In genomic region chr9:65432236-65432635, GRCm38 (mm10) we compare ENCODE assay signal across 9 mouse cellular contexts. TPM values are rescaled to one million over a fixed set of nuclear protein-coding genes. Genes with fewer than 3 reads are reported as not detected.
A peak's percentile ranks its signal among the peaks of the same experiment; 100 is the strongest.
DNase-seq lines count a peak whose midpoint lies in the region; ATAC-seq and TF ChIP-seq lines count a peak whose summit lies in the region.
"Had no signal": no experiment of that assay in that cellular context is flagged by ENCODE, and none has a peak within 500 bp of the region (broad histone marks: within the 10 kb centered on the region; RNA-seq: fewer than 3 reads in every experiment).

No protein-coding gene starts in this region.

- no peak overlapping the region for H3K9ac ChIP-seq in kidney, embryonic 16.5 days (replicated peaks; ENCODE audit: low read length)
- no peak overlapping the region for H3K9ac ChIP-seq in forebrain, postnatal 0 days
- H3K9ac ChIP-seq in hindbrain, postnatal 0 days (replicated peaks; ENCODE audit: low read length), result no peak overlapping the region

- no peak overlapping the region for H3K27ac ChIP-seq in kidney, embryonic 16.5 days (ENCODE audit: low read length)
- no peak overlapping the region for H3K27ac ChIP-seq in forebrain, postnatal 0 days (ENCODE audit: low read depth, low read length)
- H3K27ac ChIP-seq in hindbrain, postnatal 0 days, result no peak overlapping the region

- H3K27me3 ChIP-seq in kidney, embryonic 16.5 days (ENCODE audit: insufficient read depth, low read length), result no peaks in the 10 kb centered on the region
- no peaks in the 10 kb centered on the region for H3K27me3 ChIP-seq in forebrain, postnatal 0 days (ENCODE audit: insufficient read depth, low read length)
- H3K27me3 ChIP-seq in hindbrain, postnatal 0 days (ENCODE audit: insufficient read depth, low read length), result no peaks in the 10 kb centered on the region

- peaks cover 8% of the 10 kb centered on the region for H3K4me1 ChIP-seq in kidney, embryonic 16.5 days (ENCODE audit: insufficient read depth, low read length)
- H3K4me1 ChIP-seq in forebrain, postnatal 0 days (ENCODE audit: insufficient read depth), result peaks cover 4% of the 10 kb centered on the region
- peaks cover 4% of the 10 kb centered on the region; the same call in 1 of the 2 replicates for H3K4me1 ChIP-seq in hindbrain, postnatal 0 days (ENCODE audit: insufficient read depth, low read length)

- peak; percentile 91 for DNase-seq in kidney, adult 18-20 months
- DNase-seq in c-Kit-positive CD71-positive TER-119-negative erythroid progenitor cells, embryonic 14.5 days (ENCODE audit: low read depth), result peak; percentile 72
- peak; percentile 91 for DNase-seq in forebrain, postnatal 0 days
- peak; percentile 88 for DNase-seq in hindbrain, postnatal 0 days (ENCODE audit: low spot score)
- peak; percentile 78 to 85 for DNase-seq in left cerebral cortex, postnatal 36 days (ENCODE audit: low spot score in 2 of 2)
- DNase-seq in testis, postnatal 14 days (ENCODE audit: low spot score), result peak; percentile 81

- H3K4me2 ChIP-seq in kidney, embryonic 16.5 days (replicated peaks; ENCODE audit: low read depth, low read length), result no peak overlapping the region
- H3K4me2 ChIP-seq in forebrain, postnatal 0 days (ENCODE audit: low read depth), result no peak overlapping the region
- H3K4me2 ChIP-seq in hindbrain, postnatal 0 days (ENCODE audit: low read depth, low read length), result no peak overlapping the region

- peak; percentile 92 for TF ChIP-seq CTCF in forebrain, postnatal 0 days (IDR thresholded peaks at IDR 0.05; ENCODE audit: low read depth)
- peak; percentile 93 for TF ChIP-seq CTCF in hindbrain, postnatal 0 days (IDR thresholded peaks at IDR 0.05; ENCODE audit: low read depth)

- H3K9me3 ChIP-seq in kidney, embryonic 16.5 days (ENCODE audit: low read length), result no peaks in the 10 kb centered on the region
- no peaks in the 10 kb centered on the region for H3K9me3 ChIP-seq in forebrain, postnatal 0 days (ENCODE audit: low read length)
- no peaks in the 10 kb centered on the region for H3K9me3 ChIP-seq in hindbrain, postnatal 0 days (ENCODE audit: low read length)

- ATAC-seq in kidney, embryonic 16.5 days (ENCODE audit: low FRiP score, low TSS enrichment), result no peak
- peak; percentile 34 for ATAC-seq in forebrain, postnatal 0 days
- peak; percentile 59 for ATAC-seq in hindbrain, postnatal 0 days
- ATAC-seq in neutrophil, adult 5-6 weeks (ENCODE audit: extremely low read depth, insufficient number of reproducible peaks, low FRiP score, poor library complexity, severe bottlenecking), result peak; percentile 58; the same call in 1 of the 2 replicates

- H3K4me3 ChIP-seq in kidney, embryonic 16.5 days (ENCODE audit: low read length), result no peak overlapping the region
- no peak overlapping the region for H3K4me3 ChIP-seq in forebrain, postnatal 0 days (ENCODE audit: low read depth, low read length)
- no peak overlapping the region for H3K4me3 ChIP-seq in hindbrain, postnatal 0 days (ENCODE audit: low read length)
- H3K4me3 ChIP-seq: erythroblast, embryonic 14.5 days had no signal

- intact Hi-C loops in left cerebral cortex, postnatal 36 days (cut with DNase I), result loop anchor here (1.0 to 5.0 kb wide), 2 partner anchors 39 to 60 kb away; no protein-coding TSS in a partner anchor

- no peaks in the 10 kb centered on the region for H3K36me3 ChIP-seq in kidney, embryonic 16.5 days (ENCODE audit: insufficient read depth, low read length)
- H3K36me3 ChIP-seq in forebrain, postnatal 0 days (ENCODE audit: insufficient read depth), result no peaks in the 10 kb centered on the region
- H3K36me3 ChIP-seq in hindbrain, postnatal 0 days (ENCODE audit: insufficient read depth, low read length), result no peaks in the 10 kb centered on the region

- WGBS in kidney, embryonic 16.5 days, result under 1% methylated on average over 3 of the region's 3 CpGs
- 1% methylated on average over 3 of the region's 3 CpGs for WGBS in forebrain, postnatal 0 days
- WGBS in hindbrain, postnatal 0 days, result 3% methylated on average over 3 of the region's 3 CpGs

RNA-seq across cellular contexts. Expression of gene Mtfmt, which starts 3.3 kb away (rescaled TPM):
- 23.0 and 25.1 TPM in 2 replicates for polyA plus RNA-seq in kidney, embryonic 16.5 days (2015; fragmentation: Nextera tagmentation; extraction: Ambion mirVana)
- total RNA-seq in forebrain, postnatal 0 days (2014; rRNA removed), result 18.1 and 19.3 TPM in 2 replicates
- 13.7 and 19.0 TPM in 2 replicates for polyA plus RNA-seq in forebrain, postnatal 0 days (2015; fragmentation: Nextera tagmentation; extraction: Ambion mirVana)
- 11.8 and 19.0 TPM in 2 replicates for total RNA-seq in hindbrain, postnatal 0 days (2014; rRNA removed)
- 16.4 and 18.9 TPM in 2 replicates for polyA plus RNA-seq in hindbrain, postnatal 0 days (2015; fragmentation: Nextera tagmentation; extraction: Ambion mirVana)
- 10 to 100 TPM; 16.6 to 19.0 TPM for total RNA-seq in left cerebral cortex, postnatal 36 days (2021)
- 15.5 and 17.3 TPM in 2 replicates for total RNA-seq in neutrophil, adult 5-6 weeks (2017)

RNA-seq across cellular contexts. Expression of gene Slc51b, which starts 9.5 kb away (rescaled TPM):
- polyA plus RNA-seq in kidney, embryonic 16.5 days (2015; fragmentation: Nextera tagmentation; extraction: Ambion mirVana), result 6.4 and 8.1 TPM in 2 replicates
- not detected in 2 replicates for total RNA-seq in forebrain, postnatal 0 days (2014; rRNA removed)
- polyA plus RNA-seq in forebrain, postnatal 0 days (2015; fragmentation: Nextera tagmentation; extraction: Ambion mirVana), result not detected in 2 replicates
- not detected in 2 replicates for total RNA-seq in hindbrain, postnatal 0 days (2014; rRNA removed)
- not detected in 2 replicates for polyA plus RNA-seq in hindbrain, postnatal 0 days (2015; fragmentation: Nextera tagmentation; extraction: Ambion mirVana)
- not detected for total RNA-seq in left cerebral cortex, postnatal 36 days (2021)
- not detected in 2 replicates for total RNA-seq in neutrophil, adult 5-6 weeks (2017)
- polyA plus RNA-seq: erythroblast, embryonic 14.5 days had no signal

RNA-seq across cellular contexts. Expression of gene Spg21, which starts 28.5 kb away (rescaled TPM):
- polyA plus RNA-seq in kidney, embryonic 16.5 days (2015; fragmentation: Nextera tagmentation; extraction: Ambion mirVana), result 112 and 121 TPM in 2 replicates
- 62.0 and 92.1 TPM in 2 replicates for total RNA-seq in forebrain, postnatal 0 days (2014; rRNA removed)
- polyA plus RNA-seq in forebrain, postnatal 0 days (2015; fragmentation: Nextera tagmentation; extraction: Ambion mirVana), result 121 and 133 TPM in 2 replicates
- 71.6 and 72.1 TPM in 2 replicates for total RNA-seq in hindbrain, postnatal 0 days (2014; rRNA removed)
- polyA plus RNA-seq in hindbrain, postnatal 0 days (2015; fragmentation: Nextera tagmentation; extraction: Ambion mirVana), result 91.9 and 99.3 TPM in 2 replicates
- total RNA-seq in left cerebral cortex, postnatal 36 days (2021), result 10 to 100 TPM; 27.4 to 30.8 TPM
- 45.2 and 51.7 TPM in 2 replicates for total RNA-seq in neutrophil, adult 5-6 weeks (2017)

RNA-seq across cellular contexts. Expression of gene Rasl12, which starts 33.9 kb away (rescaled TPM):
- polyA plus RNA-seq in kidney, embryonic 16.5 days (2015; fragmentation: Nextera tagmentation; extraction: Ambion mirVana), result 15.0 and 18.0 TPM in 2 replicates
- total RNA-seq in forebrain, postnatal 0 days (2014; rRNA removed), result 7.5 and 8.2 TPM in 2 replicates
- 4.2 and 4.6 TPM in 2 replicates for polyA plus RNA-seq in forebrain, postnatal 0 days (2015; fragmentation: Nextera tagmentation; extraction: Ambion mirVana)
- 6.2 and 7.0 TPM in 2 replicates for total RNA-seq in hindbrain, postnatal 0 days (2014; rRNA removed)
- 4.0 and 4.7 TPM in 2 replicates for polyA plus RNA-seq in hindbrain, postnatal 0 days (2015; fragmentation: Nextera tagmentation; extraction: Ambion mirVana)
- 1 to 10 TPM; 3.4 to 3.5 TPM for total RNA-seq in left cerebral cortex, postnatal 36 days (2021)
- total RNA-seq in neutrophil, adult 5-6 weeks (2017), result not detected in 2 replicates

RNA-seq across cellular contexts. Expression of gene Kbtbd13, which starts 40.8 kb away (rescaled TPM):
- polyA plus RNA-seq in kidney, embryonic 16.5 days (2015; fragmentation: Nextera tagmentation; extraction: Ambion mirVana), result 2.2 and 2.6 TPM in 2 replicates
- total RNA-seq in forebrain, postnatal 0 days (2014; rRNA removed), result 1.6 and 1.7 TPM in 2 replicates
- 0.68 and 0.83 TPM in 2 replicates for polyA plus RNA-seq in forebrain, postnatal 0 days (2015; fragmentation: Nextera tagmentation; extraction: Ambion mirVana)
- total RNA-seq in hindbrain, postnatal 0 days (2014; rRNA removed), result 1.0 and 1.3 TPM in 2 replicates
- 0.46 and 0.50 TPM in 2 replicates for polyA plus RNA-seq in hindbrain, postnatal 0 days (2015; fragmentation: Nextera tagmentation; extraction: Ambion mirVana)
- under 1 TPM; 0.17 to 0.18 TPM for total RNA-seq in left cerebral cortex, postnatal 36 days (2021)
- total RNA-seq in neutrophil, adult 5-6 weeks (2017), result not detected in 2 replicates
- polyA plus RNA-seq: erythroblast, embryonic 14.5 days had no signal
